Mouse (Mus musculus) neural tube, embryonic 15.5 days (tissue): ENCODE measurements around the gene Atxn1. TPM values are rescaled to one million over a fixed set of nuclear protein-coding genes. Genes with fewer than 3 reads are reported as not detected.

Experiments
- ATAC-seq: fragments of 200-750 bp; cut with Nextera tagmentation; 2 replicates; pipeline ENCODE4 v1.8.0; 2017; ENCODE audit warnings: mild to moderate bottlenecking, moderate TSS enrichment, moderate library complexity; ENCODE audit not compliant: low FRiP score
- H3K27ac ChIP-seq: fragments of 300-500 bp; sonication (generic); replicated peaks from 2 replicates; pipeline ENCODE4 v1.5.1; 2015; ENCODE audit warnings: mild to moderate bottlenecking, inconsistent platforms
- H3K27me3 ChIP-seq: fragments of 300-500 bp; sonication (generic); replicated peaks from 2 replicates; pipeline ENCODE4 v1.6.1; 2015; ENCODE audit warnings: inconsistent platforms
- H3K36me3 ChIP-seq: fragments of 300-500 bp; sonication (generic); 2 replicates; pipeline ENCODE4 v1.6.1; 2015; ENCODE audit warnings: inconsistent platforms
- H3K4me1 ChIP-seq: fragments of 300-500 bp; sonication (generic); 2 replicates; pipeline ENCODE4 v1.6.1; 2015; ENCODE audit warnings: inconsistent platforms
- H3K4me2 ChIP-seq: fragments of 300-500 bp; sonication (generic); 2 replicates; pipeline ENCODE4 v1.6.1; 2015; ENCODE audit warnings: inconsistent platforms, mild to moderate bottlenecking, moderate library complexity
- H3K4me3 ChIP-seq: fragments of 300-500 bp; sonication (generic); replicated peaks from 2 replicates; pipeline ENCODE4 v1.5.1; 2015; ENCODE audit warnings: mild to moderate bottlenecking, inconsistent platforms
- H3K9ac ChIP-seq: fragments of 300-500 bp; sonication (generic); replicated peaks from 2 replicates; pipeline ENCODE4 v1.6.1; 2015; ENCODE audit warnings: mild to moderate bottlenecking, inconsistent platforms
- H3K9me3 ChIP-seq: fragments of 300-500 bp; sonication (generic); replicated peaks from 2 replicates; pipeline ENCODE4 v1.6.1; 2016; ENCODE audit warnings: inconsistent platforms
- WGBS: fragments of 180-500 bp; shearing (Covaris S2); methylation state at CpG from one replicate; pipeline ENCODE4 v1.1.7; 2015; ENCODE audit warnings: mixed read lengths; 5-methylcytosine and 5-hydroxymethylcytosine counted together
- polyA plus RNA-seq: library from polyadenylated mRNA; unstranded; fragments of >200 nt; fragmentation: Nextera tagmentation; extraction: Ambion mirVana; gene quantifications from 2 replicates; pipeline ENCODE4 v1.2.1, GENCODE M21; 2015

Gene Atxn1
- polyA plus RNA-seq, 1 experiment from 2014 or later: 9.5 TPM

GRCm38 (mm10) chr13:45502791-45503190, 462.0 kb downstream of the Atxn1 start:
- H3K27me3 ChIP-seq: no peaks in the 10 kb centered on the region
- no peaks in the 10 kb centered on the region for H3K9me3 ChIP-seq
- no peak overlapping the region for H3K4me3 ChIP-seq
- 93% methylated on average over 5 of the region's 5 CpGs for WGBS
- no peak overlapping the region for H3K4me2 ChIP-seq
- no peak overlapping the region for H3K9ac ChIP-seq
- ATAC-seq: no peak
- no peak overlapping the region for H3K27ac ChIP-seq
- peaks cover under 1% of the 10 kb centered on the region; the same call in 1 of the 2 replicates for H3K4me1 ChIP-seq
- H3K36me3 ChIP-seq: no peaks in the 10 kb centered on the region

- 90% methylated on average over 3 of the region's 3 CpGs for WGBS
- H3K27me3 ChIP-seq: no peaks in the 10 kb centered on the region
- no peak for ATAC-seq
Measured at GRCm38 (mm10) chr13:45499906-45500305, 464.9 kb downstream of the Atxn1 start.

More at GRCm38 (mm10) chr13:45499906-45500305, 464.9 kb downstream of the Atxn1 start:
- Histone ChIP-seq H3K9me3 (no peaks in the 10 kb centered on the region), H3K36me3 (no peaks in the 10 kb centered on the region), H3K4me2 (no peak overlapping the region), H3K27ac (no peak overlapping the region), H3K4me1 (no peaks in the 10 kb centered on the region), H3K9ac (no peak overlapping the region), H3K4me3 (no peak overlapping the region)
